Mouse (Mus musculus): Measurements from ENCODE around the gene Mast4.

The Mast4 gene

GRCm38 (mm10) chr13:102915341-102915740 is 419.0 kb downstream of the Mast4 start:
- DNase-seq (ENCODE audit: low spot score) = no peak

DNA sequence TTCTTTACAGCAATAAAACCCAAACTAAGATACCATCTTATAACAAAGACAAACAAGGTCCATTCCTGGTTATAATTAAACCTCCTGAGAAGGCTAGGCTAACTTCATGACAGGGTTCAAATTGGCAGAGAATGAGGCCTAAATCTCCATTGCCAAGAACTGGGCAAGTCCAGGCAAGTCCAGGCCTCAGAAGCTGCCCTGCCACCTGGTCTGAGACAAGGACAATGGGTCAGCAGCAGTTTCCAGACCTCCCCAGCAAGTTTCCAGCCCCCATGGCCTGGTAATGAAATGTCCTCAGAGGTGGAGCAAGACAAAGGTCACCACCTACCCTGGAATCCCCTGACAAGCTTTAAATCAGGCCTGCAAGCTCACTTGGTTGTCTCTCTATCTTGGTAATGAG is 419.5 kb downstream of the Mast4 start:
- DNase-seq (ENCODE audit: low spot score) = no peak

DNA sequence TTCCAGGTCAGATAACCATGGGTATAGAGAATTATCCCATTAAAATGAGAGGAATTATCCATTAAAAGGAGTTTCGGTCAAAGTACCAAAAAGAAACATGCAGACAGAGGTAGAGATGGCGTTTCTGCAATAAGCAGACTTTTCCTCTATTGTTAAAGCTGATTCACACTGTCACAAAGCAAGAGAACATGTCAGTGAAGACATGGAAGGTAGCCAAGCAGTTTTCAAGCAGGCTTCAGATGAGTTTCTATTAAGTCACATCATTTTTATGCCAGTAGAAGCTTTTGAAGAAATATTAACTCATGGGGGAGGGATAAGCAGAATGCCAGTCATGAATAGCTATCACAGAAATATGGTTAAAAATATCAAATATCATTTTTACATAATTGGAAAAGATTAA is 420.4 kb downstream of the Mast4 start:
- DNase-seq (ENCODE audit: low spot score) = no peak

DNA sequence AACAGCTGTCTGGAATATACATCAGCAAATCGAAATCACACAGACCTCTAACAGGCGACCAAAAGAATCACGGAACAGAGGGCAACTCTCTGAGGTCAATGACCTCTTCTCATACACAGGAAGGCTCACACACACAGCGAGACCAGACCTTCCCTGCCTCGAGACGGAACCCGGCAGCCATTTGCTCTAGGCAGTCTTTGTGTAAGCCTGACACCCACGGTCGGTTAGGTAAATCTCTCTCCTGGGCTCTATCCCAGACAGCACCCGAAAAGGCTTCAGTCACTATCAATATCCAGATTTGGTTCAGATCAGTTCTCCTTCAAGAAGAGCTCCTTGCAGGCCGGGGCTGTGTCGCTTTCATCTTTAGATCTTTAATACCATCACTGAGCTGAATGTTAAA is 421.4 kb downstream of the Mast4 start:
- no peak for DNase-seq (ENCODE audit: low spot score)

DNA sequence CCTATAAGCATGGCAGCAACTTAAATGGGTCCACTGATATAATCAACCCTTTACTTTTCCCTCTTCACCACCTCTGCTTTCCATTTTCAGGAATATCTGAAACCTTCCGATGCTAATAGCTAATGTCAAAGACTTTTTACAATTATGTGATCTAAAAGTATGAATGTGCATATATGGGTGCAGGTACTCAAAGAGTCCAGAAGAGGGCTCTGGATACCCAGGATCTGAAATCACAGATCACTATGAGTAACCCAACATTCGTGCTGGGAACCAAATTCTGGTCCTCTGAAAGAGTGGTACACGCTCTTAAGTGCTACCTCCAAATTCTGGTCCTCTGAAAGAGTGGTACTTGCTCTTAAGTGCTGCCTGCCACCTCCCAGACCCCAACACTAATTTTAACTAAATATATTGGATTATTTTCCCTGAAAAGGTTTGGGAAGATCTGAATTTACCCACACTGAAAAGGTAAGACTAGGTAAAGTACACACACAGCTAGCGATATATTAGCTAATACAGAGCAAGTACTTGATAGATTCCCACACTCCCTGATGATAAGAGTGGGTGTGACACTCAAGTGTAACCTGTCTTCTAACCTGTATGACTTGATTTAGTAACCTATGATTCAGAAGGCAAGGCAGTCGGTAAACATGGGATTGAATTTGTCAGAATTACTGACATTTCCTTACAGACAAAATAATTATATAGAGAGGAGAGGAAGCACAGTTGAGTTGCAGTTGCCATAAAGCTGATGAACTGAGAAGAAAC is 424.5 kb downstream of the Mast4 start:
- no peak for DNase-seq (ENCODE audit: low spot score)

GRCm38 (mm10) chr13:102906661-102907009 is 427.7 kb downstream of the Mast4 start:
- no peak for DNase-seq (ENCODE audit: low spot score)

GRCm38 (mm10) chr13:102906004-102906660 is 428.2 kb downstream of the Mast4 start:
- peak; percentile 39 for DNase-seq (ENCODE audit: low spot score)

DNA sequence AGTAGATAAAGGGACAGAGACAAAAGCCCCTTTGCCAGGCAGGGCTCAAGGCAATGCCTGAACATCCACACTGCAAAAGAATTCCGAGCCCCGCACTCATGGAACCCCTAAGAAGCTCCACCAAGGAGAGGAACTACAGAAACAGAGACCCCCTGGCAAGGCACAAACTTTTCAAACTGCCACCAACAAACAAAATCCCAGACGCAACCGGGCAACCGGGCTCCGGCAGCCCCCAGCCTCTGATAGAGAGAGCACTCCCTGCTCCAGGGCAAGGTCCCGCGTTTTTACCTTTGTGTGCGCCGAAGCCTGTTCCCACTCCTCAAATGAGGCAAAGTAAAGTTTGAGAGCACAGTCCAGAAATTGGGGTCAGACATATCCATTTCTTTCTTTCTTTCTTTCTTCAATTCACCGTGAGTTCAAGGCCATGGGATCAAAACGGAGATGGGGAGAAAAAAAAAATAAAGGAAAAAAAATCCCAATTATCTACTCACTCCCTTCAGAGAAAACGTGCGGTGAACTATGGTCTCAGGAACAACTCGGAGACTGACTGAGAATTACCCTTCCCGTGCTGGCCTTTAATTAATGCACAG is 428.8 kb downstream of the Mast4 start:
- no peak for DNase-seq (ENCODE audit: low spot score)

DNA sequence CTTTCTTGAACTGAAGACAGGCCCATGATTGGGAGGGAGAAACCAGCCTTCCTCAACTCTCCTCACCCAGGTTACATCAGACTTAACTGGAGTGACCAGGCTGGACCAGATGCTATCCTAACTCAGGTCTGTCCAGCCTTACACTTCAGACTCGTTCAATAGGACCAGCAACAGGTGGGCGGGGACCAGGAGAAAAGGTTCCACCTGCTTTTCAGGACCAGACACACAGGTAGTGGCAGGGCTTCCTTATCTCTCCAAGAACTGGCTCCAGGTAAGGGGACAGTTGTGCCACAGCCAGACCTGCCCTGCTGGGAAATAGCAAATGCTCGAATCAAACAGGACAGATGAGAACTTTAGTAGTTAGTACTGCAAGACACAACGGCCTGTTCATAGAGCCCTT is 430.6 kb downstream of the Mast4 start:
- DNase-seq (ENCODE audit: low spot score) = no peak

GRCm38 (mm10) chr13:102902123-102902522 is 432.2 kb downstream of the Mast4 start:
- no peak for DNase-seq (ENCODE audit: low spot score)

- DNase-seq (ENCODE audit: low spot score) = no peak
These were observed 433.8 kb downstream of the Mast4 start for GRCm38 (mm10) chr13:102900531-102900930.

- DNase-seq (ENCODE audit: low spot score) = no peak
These were observed 434.2 kb downstream of the Mast4 start for GRCm38 (mm10) chr13:102900083-102900420.

- DNase-seq (ENCODE audit: low spot score) = no peak
These were observed 434.8 kb downstream of the Mast4 start for GRCm38 (mm10) chr13:102899253-102900082.

DNA sequence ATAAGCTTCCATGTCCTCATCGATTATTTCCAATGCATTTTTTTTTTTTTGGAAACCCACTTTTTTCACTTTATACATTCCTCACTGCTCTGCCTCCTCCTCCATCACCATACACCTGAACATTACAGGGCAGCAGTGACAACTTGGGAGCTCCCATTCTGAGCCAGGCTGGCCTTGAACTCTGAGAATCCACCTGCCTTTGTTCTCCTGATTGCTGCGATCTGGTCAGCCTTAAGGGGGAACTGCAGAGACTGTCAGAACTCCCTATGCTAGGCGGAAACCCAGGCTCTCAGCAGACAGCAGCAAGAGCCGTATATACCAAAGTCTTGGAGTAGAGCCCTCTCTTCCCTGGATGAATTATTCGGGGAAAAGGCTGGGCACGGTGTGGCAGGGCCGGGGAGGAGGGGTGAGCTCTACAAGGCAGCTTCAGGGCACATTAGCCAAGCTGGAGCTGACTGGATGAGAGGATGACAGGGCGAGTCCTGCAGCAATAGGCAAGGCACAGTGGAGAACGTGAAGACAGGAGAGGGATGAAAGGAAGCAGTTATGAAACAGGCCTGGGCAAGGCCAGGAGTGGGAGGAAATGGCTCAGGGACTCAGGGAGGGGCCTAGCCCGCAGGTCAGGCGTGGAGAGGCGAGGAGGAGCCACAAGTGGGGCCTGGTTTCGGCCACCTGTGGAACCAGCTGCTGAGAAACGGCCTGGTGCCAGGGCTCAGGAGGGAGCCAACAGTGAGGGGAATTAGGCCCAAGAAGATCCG is 435.7 kb downstream of the Mast4 start:
- no peak for DNase-seq (ENCODE audit: low spot score)

DNA sequence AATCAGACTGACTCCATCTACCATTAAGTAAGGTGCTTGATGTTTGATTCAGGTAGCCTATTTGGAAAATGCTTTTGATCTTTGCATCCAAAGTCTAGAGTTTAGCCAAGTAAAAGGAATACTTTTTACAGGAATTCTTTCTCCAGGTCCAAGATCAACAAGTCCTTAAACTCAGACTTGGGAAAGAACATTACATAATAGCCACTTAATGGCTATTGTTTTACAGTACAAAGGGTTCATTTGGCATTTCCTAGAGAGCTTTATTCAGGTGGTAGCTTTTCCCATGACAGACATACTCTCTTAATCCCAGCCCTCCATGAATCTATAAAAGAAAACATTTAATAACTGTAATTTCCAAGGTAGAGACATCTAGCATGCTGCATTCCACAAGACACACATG is 438.0 kb downstream of the Mast4 start:
- no peak for DNase-seq (ENCODE audit: low spot score)

DNA sequence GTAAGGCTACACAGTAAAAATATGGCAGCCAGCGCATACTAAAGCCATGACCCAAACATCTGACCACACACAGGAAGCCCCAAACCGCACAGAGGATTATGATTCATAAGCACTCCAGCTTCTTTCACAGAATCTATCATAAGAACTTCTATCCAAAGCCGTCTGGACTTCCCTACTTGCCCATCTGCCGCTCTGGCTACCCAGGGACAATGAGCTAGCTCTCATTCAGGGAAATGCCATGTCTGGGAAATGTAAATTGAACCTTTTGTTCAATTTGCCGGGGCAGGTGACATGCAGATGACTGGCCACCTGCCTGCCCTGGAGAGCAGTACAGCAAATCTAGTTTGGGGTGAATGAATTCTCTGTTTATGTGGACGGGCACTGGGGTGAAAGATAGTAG is 438.4 kb downstream of the Mast4 start:
- DNase-seq (ENCODE audit: low spot score) = no peak

DNA sequence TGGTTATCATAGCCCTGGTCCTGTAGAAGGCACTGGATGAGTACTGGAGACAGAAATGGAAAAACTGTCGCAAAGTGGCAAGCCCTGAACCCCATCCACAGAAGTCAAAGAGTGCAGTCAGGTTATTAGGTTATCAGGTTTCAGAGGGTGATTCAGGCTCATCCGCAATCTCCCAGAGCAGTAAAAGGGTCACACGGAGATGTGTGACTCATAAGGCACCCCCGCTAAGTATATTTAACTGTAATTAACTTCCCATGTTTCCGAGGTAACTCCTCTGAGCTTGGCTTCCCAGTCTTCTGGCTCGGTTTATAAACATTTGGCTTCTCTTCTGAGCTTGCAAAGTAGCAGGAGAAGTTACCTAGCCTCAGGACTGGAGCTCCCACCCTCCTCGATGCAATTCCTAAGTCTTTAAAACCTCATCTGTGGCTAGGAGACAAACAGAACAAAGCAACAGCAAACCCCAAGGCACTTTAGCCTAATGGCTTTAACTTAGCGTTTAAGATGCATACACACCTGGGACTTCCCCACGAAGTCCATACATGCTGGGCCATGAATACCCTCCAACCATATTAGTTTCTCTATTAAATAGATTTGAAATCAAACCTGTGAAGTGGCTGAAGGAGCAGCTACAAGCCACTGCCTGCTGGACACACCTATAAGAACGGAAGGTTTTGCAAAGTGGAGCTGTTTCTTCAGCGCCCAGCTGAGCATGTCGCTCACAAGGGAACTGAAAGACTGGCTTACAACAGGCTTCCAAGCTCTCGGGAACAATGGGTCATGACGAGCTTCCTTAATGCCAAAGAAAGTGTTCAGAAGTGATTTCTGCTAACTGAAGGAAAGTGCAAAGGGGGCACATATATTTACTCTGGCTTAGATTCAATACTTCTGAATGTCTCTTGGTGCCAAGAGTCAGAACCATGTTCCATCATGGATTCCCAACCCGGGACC is 439.7 kb downstream of the Mast4 start:
- DNase-seq (ENCODE audit: low spot score) = no peak

DNA sequence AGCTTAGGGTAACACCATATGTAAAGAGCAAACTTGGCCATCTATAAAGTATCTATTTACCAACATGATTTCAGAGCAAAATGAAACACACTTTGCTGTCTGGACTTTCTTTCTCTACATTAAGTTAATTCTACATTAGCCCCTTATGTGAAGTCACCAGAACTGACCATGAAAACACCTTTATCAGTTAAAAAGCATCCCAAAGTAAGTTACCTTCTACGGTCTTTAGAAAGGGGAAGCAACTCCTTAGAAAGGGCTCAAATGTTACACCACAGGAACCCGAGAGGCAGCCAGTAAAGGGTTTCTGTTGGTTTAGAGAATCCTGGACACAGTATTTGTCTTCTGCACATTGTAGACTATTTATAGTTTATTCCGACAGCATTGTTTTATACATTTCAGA is 441.5 kb downstream of the Mast4 start:
- no peak for DNase-seq (ENCODE audit: low spot score)

GRCm38 (mm10) chr13:102889989-102890388 is 444.3 kb downstream of the Mast4 start:
- DNase-seq (ENCODE audit: low spot score) = no peak

GRCm38 (mm10) chr13:102889537-102889936 is 444.8 kb downstream of the Mast4 start:
- no peak for DNase-seq (ENCODE audit: low spot score)
